Mouse (Mus musculus): ENCODE data around the gene Olfr361. TPM values are rescaled to one million over a fixed set of nuclear protein-coding genes. Genes with fewer than 3 reads are reported as not detected.
"Not testable (repeated sequence)": the region's sequence is repeated elsewhere in the genome, so short reads cannot be mapped to it uniquely, and the experiment has no call there.

Olfr361 gene
- total RNA-seq (2021): not detected
- long read RNA-seq, experiment 1: 0 reads
- long read RNA-seq, experiment 2: 0 reads

GRCm38 (mm10) chr2:37089190-37089589 lies at the start of gene Olfr361:
TSS of gene Olfr361 (minus strand) at chr2:37089290.
- DNase-seq: not testable (repeated sequence)

GRCm38 (mm10) chr2:37117810-37118209 lies 28.7 kb upstream of the Olfr361 start, which contains the start of gene Olfr362:
TSS of gene Olfr362 (minus strand) at chr2:37117910.
- no peak for DNase-seq

GRCm38 (mm10) chr2:37065446-37065845 lies 23.6 kb downstream of the Olfr361 start, which contains the start of gene Olfr360:
TSS of gene Olfr360 (plus strand) at chr2:37065746.
- no peak for DNase-seq

Other genes starting within 250 kb of the Olfr361 start
- gene Olfr350, start 243.0 kb downstream of the Olfr361 start, total RNA-seq (2021): not detected
- not detected for gene Olfr351, start 226.6 kb downstream of the Olfr361 start, total RNA-seq (2021)
- not detected for gene Olfr352, start 220.8 kb downstream of the Olfr361 start, total RNA-seq (2021)
- gene Olfr353, start 196.4 kb downstream of the Olfr361 start, total RNA-seq (2021): not detected
- gene Olfr354, start 183.6 kb downstream of the Olfr361 start, total RNA-seq (2021): not detected
- gene Olfr355, start 160.4 kb downstream of the Olfr361 start, total RNA-seq (2021): not detected
- not detected for gene Olfr356, start 152.2 kb downstream of the Olfr361 start, total RNA-seq (2021)
- not detected for gene Olfr357, start 95.5 kb downstream of the Olfr361 start, total RNA-seq (2021)
- not detected for gene Olfr358, start 80.0 kb downstream of the Olfr361 start, total RNA-seq (2021)
- not detected for gene Olfr360, start 23.5 kb downstream of the Olfr361 start, total RNA-seq (2021)
- not detected for gene Olfr362, start 28.6 kb upstream of the Olfr361 start, total RNA-seq (2021)
- not detected for gene Olfr364-ps1, start 50.0 kb upstream of the Olfr361 start, total RNA-seq (2021)
- not detected for gene Olfr365, start 98.9 kb upstream of the Olfr361 start, total RNA-seq (2021)
- not detected for gene Olfr366, start 122.3 kb upstream of the Olfr361 start, total RNA-seq (2021)
- not detected for gene Olfr368, start 237.2 kb upstream of the Olfr361 start, total RNA-seq (2021)

All from adrenal gland, postnatal 10 days (tissue).